Mouse (Mus musculus): ENCODE results near the gene Ppm1a. TPM values are rescaled to one million over a fixed set of nuclear protein-coding genes. Genes with fewer than 3 reads are reported as not detected.

The Ppm1a gene
- polyA plus RNA-seq, 1 experiment from 2014 or later: 64.9 TPM

DNA sequence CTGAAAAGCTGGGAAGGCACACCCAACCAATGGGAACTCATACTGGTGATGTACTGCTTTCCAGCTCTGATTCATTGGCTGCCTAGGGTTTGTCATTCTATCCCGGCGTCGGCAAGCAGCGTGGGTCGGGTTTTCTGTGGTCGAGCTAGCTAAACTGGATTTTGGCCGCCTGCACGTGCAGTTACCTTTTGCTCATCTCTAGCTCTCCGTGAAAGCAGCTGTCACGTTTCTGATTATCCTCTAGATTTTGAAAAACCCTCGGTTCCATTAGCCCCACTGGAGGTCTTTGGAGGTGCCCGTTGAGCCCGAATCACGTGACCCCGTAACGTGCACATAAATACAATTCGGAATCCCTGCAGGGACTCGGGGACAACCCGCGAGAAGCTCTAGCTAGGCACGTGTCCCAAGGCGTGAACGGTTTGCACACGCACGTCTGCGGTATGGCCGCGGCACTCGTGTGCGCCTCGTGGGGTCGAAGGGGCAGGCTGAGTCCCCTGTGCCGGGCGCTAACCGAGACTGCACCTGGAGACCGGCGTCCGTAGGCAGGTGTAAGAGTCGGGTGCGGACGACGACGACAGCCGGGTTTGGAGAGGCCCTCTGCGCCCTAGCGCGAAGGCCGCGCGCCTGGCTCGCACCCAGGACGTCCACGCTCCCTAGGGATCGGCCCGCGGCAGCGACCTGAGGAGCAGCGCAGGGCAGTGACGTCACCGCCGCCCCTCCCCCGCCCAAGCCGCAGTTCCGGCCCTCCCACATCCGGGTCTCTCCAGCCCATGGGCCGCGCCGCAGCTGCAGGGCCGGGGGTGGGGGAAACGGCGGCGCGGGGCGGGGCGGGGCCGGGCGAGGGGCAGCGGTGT lies 3.3 kb downstream of the Ppm1a start:
- H3K36me3 ChIP-seq (ENCODE audit: insufficient read depth): no peaks in the 10 kb centered on the region
- peak overlapping the region; percentile 85 for H3K4me3 ChIP-seq (ENCODE audit: low read depth, low read length)
- H3K4me1 ChIP-seq (ENCODE audit: insufficient read depth): 0 out of 2 replicates have a peak, but pooled peaks cover 8% of the 10 kb centered on the region
- TF ChIP-seq CTCF (IDR thresholded peaks at IDR 0.05; ENCODE audit: low read depth): no peak
- peak overlapping the region; percentile 99 for H3K27ac ChIP-seq (ENCODE audit: low read depth)
- peak overlapping the region; percentile 98 for H3K9ac ChIP-seq
- H3K4me2 ChIP-seq: peak overlapping the region; percentile 65
- no peaks in the 10 kb centered on the region for H3K9me3 ChIP-seq (ENCODE audit: low read depth, low read length)
- WGBS: under 1% methylated on average over 65 of the region's 78 CpGs
- H3K27me3 ChIP-seq (ENCODE audit: insufficient read depth, low read length): no peaks in the 10 kb centered on the region
- ATAC-seq (ENCODE audit: insufficient read depth) (peak; percentile 95), DNase-seq (peak; percentile 90)

GRCm38 (mm10) chr12:72761230-72761648 lies 4.0 kb downstream of the Ppm1a start:
- ATAC-seq (ENCODE audit: insufficient read depth) (peak; percentile 71), DNase-seq (peak; percentile 95)
- 0% methylated on average over 48 of the region's 71 CpGs for WGBS
- Histone ChIP-seq H3K9me3 (ENCODE audit: low read depth, low read length) (no peaks in the 10 kb centered on the region), H3K36me3 (ENCODE audit: insufficient read depth) (no peaks in the 10 kb centered on the region), H3K9ac (peak overlapping the region; percentile 98), H3K4me2 (peak overlapping the region; percentile 65), H3K4me1 (ENCODE audit: insufficient read depth) (0 out of 2 replicates have a peak, but pooled peaks cover 8% of the 10 kb centered on the region), H3K27me3 (ENCODE audit: insufficient read depth, low read length) (no peaks in the 10 kb centered on the region), H3K4me3 (ENCODE audit: low read depth, low read length) (peak overlapping the region; percentile 85), H3K27ac (ENCODE audit: low read depth) (peak overlapping the region; percentile 99)
- TF ChIP-seq CTCF (IDR thresholded peaks at IDR 0.05; ENCODE audit: low read depth): no peak

DNA sequence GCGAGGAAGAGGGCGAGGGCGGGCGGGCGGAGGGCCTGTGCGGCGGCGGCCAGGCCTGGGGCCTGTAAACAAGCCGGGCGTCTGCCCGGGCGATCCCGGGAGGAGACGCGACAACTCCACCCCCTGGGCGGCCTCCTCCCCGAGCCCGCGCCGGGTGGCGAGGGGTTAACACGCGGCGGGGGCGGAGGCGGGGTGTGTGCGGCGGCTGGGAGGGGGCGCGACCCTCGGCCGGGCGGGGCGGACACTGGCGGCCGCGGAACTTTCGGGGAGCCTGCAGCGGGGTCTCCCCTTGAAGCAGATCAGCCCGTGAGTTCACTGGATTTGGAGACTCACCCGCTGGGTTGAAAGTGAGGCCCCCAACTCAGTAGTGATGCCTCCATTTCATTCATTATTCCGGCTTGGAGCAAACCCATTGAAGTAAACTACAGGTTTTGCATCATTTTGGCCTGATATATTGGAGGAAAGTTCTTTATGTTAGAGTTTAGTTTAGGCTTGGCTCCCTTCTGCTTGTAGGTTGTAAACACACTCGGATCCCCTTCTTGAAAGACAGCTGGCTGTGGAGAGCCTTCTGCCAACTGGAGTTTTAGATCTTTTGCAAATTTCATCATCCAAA lies 4.5 kb downstream of the Ppm1a start:
- Histone ChIP-seq H3K4me2 (peak overlapping the region; percentile 65), H3K4me1 (ENCODE audit: insufficient read depth) (0 out of 2 replicates have a peak, but pooled peaks cover 8% of the 10 kb centered on the region), H3K36me3 (ENCODE audit: insufficient read depth) (no peaks in the 10 kb centered on the region), H3K9me3 (ENCODE audit: low read depth, low read length) (no peaks in the 10 kb centered on the region), H3K27me3 (ENCODE audit: insufficient read depth, low read length) (no peaks in the 10 kb centered on the region), H3K27ac (ENCODE audit: low read depth) (peak overlapping the region; percentile 99), H3K4me3 (ENCODE audit: low read depth, low read length) (peak overlapping the region; percentile 85), H3K9ac (peak overlapping the region; percentile 98)
- DNase-seq: peak; percentile 86
- ATAC-seq (ENCODE audit: insufficient read depth): peak; percentile 71
- TF ChIP-seq CTCF (IDR thresholded peaks at IDR 0.05; ENCODE audit: low read depth): no peak
- under 1% methylated on average over 39 of the region's 43 CpGs for WGBS

DNA sequence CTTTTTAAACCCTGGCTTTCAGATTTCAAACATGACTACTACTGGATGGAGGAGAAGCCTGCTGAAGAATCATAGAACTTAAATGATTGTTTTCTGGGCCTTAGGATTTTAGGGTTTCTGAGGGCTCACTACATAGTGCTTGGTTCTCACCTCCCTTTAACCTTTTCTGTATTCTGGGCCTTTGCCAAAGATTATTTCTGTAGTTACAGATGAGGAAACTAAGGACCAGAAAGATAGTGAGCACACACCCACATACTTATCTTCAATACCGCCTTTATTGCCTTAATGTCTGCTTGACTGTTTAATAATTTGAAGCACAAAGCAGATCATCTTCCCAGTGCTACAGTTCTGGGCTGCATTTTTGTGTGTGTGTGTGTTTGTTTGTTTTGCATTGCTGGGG lies 5.2 kb downstream of the Ppm1a start:
- ATAC-seq (ENCODE audit: insufficient read depth): no peak
- H3K4me1 ChIP-seq (ENCODE audit: insufficient read depth): 0 out of 2 replicates have a peak, but pooled peaks cover 6% of the 10 kb centered on the region
- peak overlapping the region; percentile 85 for H3K4me3 ChIP-seq (ENCODE audit: low read depth, low read length)
- H3K9ac ChIP-seq: peak overlapping the region; percentile 98
- H3K9me3 ChIP-seq (ENCODE audit: low read depth, low read length): no peaks in the 10 kb centered on the region
- DNase-seq: no peak
- no peaks in the 10 kb centered on the region for H3K36me3 ChIP-seq (ENCODE audit: insufficient read depth)
- WGBS: 14% methylated on average over 1 of the region's 1 CpGs
- no peak overlapping the region for H3K27ac ChIP-seq (ENCODE audit: low read depth)
- H3K27me3 ChIP-seq (ENCODE audit: insufficient read depth, low read length): no peaks in the 10 kb centered on the region
- TF ChIP-seq CTCF (IDR thresholded peaks at IDR 0.05; ENCODE audit: low read depth): no peak
- peak overlapping the region; percentile 65 for H3K4me2 ChIP-seq

GRCm38 (mm10) chr12:72763156-72763555 lies 5.9 kb downstream of the Ppm1a start:
- no peak for ATAC-seq (ENCODE audit: insufficient read depth)
- H3K9ac ChIP-seq: no peak overlapping the region
- 0 out of 2 replicates have a peak, but pooled peaks cover 6% of the 10 kb centered on the region for H3K4me1 ChIP-seq (ENCODE audit: insufficient read depth)
- DNase-seq: no peak
- no peaks in the 10 kb centered on the region for H3K27me3 ChIP-seq (ENCODE audit: insufficient read depth, low read length)
- no peak overlapping the region for H3K27ac ChIP-seq (ENCODE audit: low read depth)
- no peaks in the 10 kb centered on the region for H3K36me3 ChIP-seq (ENCODE audit: insufficient read depth)
- WGBS: 43% methylated on average over 1 of the region's 1 CpGs
- TF ChIP-seq CTCF (IDR thresholded peaks at IDR 0.05; ENCODE audit: low read depth): no peak
- peak overlapping the region; percentile 85; the same call in 1 of the 2 replicates for H3K4me3 ChIP-seq (ENCODE audit: low read depth, low read length)
- peak overlapping the region; percentile 65 for H3K4me2 ChIP-seq
- H3K9me3 ChIP-seq (ENCODE audit: low read depth, low read length): no peaks in the 10 kb centered on the region

DNA sequence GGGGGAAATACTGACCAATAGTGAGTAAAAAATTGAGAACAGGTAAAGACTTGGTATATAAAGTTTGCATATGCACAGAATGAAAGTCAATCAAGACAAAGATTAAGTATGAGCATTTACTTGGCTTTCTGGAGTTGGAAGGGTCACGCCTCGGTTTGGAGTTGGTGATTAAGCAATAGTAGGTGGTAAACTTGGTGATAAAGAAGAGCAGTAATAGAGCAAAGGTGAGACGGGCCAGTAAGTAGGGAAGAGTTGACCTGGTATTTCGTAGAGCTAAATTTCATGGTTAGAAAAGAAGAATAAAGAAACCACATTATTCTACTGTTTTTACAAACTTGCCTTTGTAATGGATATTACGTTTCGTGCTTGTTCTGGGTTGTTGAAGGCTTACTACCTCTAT lies 10.6 kb downstream of the Ppm1a start:
- Histone ChIP-seq H3K9me3 (ENCODE audit: low read depth, low read length) (no peaks in the 10 kb centered on the region), H3K27ac (ENCODE audit: low read depth) (no peak overlapping the region), H3K36me3 (ENCODE audit: insufficient read depth) (no peaks in the 10 kb centered on the region), H3K27me3 (ENCODE audit: insufficient read depth, low read length) (no peaks in the 10 kb centered on the region), H3K9ac (no peak overlapping the region), H3K4me2 (no peak overlapping the region), H3K4me3 (ENCODE audit: low read depth, low read length) (no peak overlapping the region), H3K4me1 (ENCODE audit: insufficient read depth) (0 out of 2 replicates have a peak, but pooled peaks cover 6% of the 10 kb centered on the region)
- WGBS: 88% methylated on average over 6 of the region's 6 CpGs
- no peak for TF ChIP-seq CTCF (IDR thresholded peaks at IDR 0.05; ENCODE audit: low read depth)
- no peak for DNase-seq
- no peak for ATAC-seq (ENCODE audit: insufficient read depth)

DNA sequence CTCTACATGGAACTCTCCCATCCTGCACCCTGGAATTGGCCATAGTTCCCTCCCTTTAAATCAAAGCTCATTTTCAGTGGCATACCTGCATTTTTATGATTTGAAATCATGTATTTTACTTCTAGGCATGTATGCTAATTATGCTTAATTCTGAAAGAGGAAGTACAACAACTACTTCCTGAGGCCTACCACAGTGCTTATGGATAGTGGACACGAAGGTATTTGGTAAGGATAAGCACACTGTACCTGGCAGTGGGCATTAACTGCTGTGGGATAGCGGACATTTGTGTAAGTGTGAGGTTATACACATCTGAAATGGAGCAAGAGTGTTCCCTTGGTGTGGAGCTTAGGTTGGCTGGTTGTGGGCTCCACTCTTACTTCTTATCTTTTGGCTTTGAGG lies 11.0 kb downstream of the Ppm1a start:
- H3K9me3 ChIP-seq (ENCODE audit: low read depth, low read length): no peaks in the 10 kb centered on the region
- 0 out of 2 replicates have a peak, but pooled peaks cover 4% of the 10 kb centered on the region for H3K4me1 ChIP-seq (ENCODE audit: insufficient read depth)
- no peak for ATAC-seq (ENCODE audit: insufficient read depth)
- DNase-seq: no peak
- H3K27ac ChIP-seq (ENCODE audit: low read depth): no peak overlapping the region
- H3K27me3 ChIP-seq (ENCODE audit: insufficient read depth, low read length): no peaks in the 10 kb centered on the region
- no peak overlapping the region for H3K9ac ChIP-seq
- WGBS: 91% methylated on average over 2 of the region's 2 CpGs
- H3K4me2 ChIP-seq: no peak overlapping the region
- no peak for TF ChIP-seq CTCF (IDR thresholded peaks at IDR 0.05; ENCODE audit: low read depth)
- no peak overlapping the region for H3K4me3 ChIP-seq (ENCODE audit: low read depth, low read length)
- H3K36me3 ChIP-seq (ENCODE audit: insufficient read depth): no peaks in the 10 kb centered on the region
